Mouse (Mus musculus): ENCODE results near the gene Dab1. TPM values are rescaled to one million over a fixed set of nuclear protein-coding genes. Genes with fewer than 3 reads are reported as not detected.

The Dab1 gene
- total RNA-seq, 2 experiments from 2014 or later, result 0.49 to 0.86 TPM

DNA sequence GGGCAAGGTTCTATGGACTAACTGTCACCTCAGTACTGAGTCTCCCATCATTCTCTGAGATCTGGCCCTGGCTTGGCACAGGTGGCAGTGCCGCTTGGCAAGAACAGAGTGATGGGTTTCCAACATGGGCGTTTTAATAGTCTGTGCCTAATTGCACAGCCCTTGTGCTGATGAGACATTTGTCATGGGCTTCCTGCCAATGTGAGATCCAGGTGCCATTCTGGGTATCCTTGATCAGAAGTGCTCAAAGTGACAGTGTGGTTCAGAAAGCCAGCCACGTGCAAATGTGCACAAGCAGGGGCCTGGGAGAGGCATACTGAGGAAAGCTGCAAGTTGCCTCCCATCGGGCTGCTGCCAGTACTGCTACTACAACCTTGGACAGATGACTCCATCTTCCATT lies 203.5 kb downstream of the Dab1 start:
- DNase-seq, result no peak

DNA sequence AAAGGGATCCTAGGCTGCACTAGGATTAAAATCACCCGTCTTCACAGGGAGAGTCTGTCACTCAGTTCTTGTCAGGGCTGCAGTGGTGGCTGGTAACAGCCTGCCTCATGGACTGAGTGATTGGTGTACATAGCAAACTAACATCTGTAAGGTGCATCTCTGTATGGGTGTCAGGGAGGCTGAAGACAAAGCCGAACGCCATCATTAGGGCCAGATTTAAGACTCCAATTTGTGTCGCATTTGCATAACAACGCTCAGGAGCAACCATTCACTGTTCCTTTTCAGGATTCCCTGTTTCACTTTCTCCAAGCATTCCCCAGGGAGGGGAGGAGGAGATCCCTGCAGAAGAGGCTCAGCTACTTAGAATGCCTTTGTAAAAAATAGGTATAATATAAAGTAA lies 219.2 kb downstream of the Dab1 start:
- no peak for DNase-seq

DNA sequence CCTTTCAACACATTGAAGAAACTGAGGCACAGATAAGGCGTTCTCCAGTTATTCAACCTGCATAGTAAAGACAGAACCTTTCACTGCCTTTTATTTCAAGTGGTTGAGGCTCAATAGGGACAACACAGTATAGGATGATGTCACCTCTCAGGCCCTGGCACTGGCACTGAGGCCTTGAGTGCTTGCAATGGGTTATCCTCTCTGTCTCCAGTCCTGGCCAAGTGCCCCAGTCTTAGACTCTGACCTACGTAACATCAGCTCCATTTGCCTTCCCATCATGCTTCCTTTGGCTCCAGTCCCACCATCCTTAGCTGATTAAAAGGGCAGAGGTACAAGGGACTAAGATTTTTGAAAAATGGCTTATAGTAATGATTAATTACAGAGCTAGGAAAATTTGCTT lies 220.4 kb downstream of the Dab1 start:
- DNase-seq, result peak; percentile 14 to 44

DNA sequence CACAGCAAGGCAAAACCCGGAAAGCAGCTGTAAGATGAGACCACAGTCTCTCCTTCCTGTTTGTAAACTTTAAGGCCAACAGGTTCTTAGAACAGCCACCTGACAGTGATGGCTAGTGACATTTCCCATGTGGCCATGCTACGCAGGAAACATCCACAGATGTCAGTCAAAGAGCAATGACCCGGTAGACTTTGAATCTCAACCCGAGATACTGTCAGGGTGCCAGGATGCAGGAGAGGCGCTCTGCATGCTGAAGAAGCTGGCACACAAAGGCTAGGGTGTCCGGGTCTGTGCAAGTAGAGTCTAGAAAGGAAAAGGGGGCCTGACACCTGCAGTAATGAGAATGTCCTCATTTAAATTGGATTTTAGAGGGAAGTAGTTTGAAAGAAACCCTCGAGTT lies 222.0 kb downstream of the Dab1 start:
- no peak for DNase-seq

DNA sequence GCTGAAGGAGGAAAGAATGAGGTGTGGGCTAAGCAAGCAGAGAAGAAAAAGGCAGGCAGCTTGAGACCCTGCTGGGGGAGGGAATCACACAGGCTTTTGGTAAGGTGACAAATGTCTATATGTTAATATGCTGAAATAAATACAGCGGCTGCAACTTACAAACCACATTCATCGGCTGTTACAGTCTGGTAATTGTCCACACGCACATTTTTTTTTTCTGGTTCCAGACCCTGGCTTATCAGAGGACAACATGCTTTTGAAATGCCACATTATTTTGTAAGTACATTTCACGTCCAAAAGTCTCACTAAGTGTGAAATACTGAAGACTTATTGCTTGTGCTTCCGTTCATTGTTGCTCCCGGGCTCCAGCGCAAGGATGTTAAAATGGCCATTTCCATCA lies 225.5 kb downstream of the Dab1 start:
- DNase-seq, result no peak

DNA sequence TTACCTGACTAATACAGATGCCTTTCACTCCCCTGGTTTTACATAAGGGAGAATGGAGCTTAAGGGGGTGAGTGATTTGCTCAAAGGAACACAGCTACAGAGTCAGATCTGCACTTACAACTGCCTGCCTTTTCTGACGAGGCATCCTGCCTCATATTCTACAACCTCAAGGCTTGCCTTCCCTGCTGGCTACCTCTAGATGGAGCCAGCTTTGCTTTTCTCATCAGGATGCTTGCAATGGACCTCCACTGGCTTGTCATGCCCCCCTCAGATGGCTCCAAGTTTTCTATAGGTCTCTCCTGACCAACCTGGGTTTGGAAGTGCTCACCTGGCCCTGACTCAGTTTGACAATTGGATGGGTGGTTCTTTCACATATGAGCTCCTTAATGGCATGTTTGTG lies 238.0 kb downstream of the Dab1 start:
- no peak for DNase-seq

DNA sequence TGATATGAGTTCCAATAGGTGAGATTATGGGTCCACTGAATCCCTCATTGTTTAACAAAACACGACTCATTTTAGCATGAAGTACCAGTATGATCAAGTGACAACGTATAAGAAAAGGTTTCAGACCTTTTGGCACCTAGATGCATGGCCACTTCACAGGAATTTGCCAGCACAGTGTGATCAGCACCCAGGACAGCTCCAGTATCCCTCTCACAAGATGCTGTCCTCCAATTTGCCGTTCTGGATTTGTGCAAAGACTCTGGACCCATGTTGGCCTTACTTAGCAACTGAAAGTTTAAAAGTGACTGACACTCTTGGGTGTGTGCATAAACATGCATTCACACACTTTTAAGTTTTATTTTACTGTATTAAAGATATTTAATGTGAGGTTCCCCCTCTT lies 256.4 kb downstream of the Dab1 start:
- DNase-seq, result peak; percentile 12 to 43

DNA sequence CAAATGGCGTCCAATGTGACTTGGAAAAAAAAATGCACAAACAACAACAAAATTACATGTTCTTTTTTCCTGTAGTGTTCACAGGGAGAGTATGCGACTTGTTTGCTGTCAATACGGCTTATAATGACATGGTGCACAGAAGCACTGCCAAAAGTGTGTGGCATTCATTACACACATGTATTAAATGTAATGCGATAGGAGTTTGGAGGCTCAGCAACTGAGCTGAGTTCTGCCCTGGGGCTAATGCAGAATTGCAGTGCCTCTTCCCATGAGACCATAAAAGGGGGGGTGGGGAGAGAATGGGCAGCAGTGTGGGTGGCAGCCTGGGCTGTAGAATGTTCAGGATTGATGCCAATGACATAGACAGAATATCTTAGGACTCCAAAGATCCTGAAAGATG lies 259.7 kb downstream of the Dab1 start:
- DNase-seq, result no peak

DNA sequence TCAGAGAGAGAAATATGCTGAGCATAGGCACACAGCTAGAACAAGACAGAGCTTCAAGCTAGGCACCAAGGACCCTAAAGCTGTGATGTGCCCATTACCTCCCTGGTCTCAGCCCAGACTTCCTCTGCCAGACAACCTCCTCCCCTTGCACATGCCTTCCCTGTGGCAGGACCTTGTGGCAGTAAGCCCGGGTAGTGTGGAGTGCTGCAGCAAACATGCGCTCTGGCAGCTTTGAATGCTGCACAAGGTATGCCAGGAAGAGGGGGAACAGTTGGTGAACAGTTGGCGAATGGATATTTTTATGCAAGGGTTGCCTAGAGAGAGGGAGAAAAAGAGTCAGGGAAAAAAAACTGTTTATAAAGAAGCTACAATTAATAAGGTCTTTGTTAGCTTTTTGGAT lies 262.5 kb downstream of the Dab1 start:
- no peak for DNase-seq

DNA sequence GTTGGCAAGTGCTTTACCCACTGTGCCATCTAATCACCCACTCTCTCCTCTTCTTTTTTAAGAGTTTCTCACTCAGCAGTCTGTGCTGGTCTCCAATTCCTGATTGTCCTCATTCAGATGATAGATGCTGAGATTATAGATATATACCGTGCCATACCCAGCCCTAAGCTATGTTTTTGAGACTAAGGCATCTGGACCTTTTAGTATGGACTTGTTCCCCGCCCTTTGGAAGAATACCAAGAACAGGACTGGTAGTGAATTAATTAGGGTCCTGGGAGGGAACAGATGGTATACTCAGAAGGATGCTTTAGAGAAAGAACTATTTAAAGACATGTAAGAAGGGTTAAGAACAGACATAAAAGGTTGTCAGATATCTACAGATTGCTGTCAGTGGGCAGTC lies 268.9 kb downstream of the Dab1 start:
- no peak for DNase-seq

DNA sequence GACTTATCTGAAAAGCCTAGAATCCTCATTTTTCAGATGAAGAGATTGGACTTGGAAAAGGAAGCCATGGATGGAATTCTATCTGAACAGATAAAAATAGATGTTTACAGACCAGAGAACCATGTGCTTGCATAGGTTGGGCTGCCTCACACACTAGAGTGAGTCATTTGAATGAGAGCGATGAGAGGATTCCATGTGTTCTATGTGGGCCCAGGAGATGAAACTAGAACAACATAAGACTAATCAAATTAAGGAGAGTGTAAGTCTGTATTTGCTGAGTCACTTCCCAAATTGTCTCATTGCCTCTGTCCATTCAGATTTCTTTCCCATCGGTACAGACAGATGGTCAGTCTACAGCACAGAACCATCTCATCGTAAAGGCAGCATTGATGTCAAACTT lies 270.0 kb downstream of the Dab1 start:
- no peak for DNase-seq

DNA sequence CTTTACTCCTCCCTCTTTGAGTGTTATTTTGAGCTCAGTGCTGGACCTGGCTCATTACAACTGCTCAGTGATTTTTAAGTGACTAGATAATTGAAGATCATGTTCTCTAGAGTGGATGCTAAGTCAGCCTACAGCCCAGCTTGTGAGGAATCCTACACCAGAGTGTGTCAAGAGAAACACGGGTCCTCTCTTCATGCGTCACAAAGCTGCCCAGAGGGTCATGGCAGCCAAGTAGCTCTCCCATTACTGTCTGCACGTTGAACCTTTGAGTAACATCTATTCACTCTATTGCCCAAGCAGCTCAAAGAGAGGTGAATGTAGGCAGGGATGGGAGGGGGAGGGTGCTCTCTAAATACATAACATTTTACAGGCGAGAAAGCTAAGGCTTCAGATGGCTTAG lies 277.6 kb downstream of the Dab1 start:
- DNase-seq, result no peak

DNA sequence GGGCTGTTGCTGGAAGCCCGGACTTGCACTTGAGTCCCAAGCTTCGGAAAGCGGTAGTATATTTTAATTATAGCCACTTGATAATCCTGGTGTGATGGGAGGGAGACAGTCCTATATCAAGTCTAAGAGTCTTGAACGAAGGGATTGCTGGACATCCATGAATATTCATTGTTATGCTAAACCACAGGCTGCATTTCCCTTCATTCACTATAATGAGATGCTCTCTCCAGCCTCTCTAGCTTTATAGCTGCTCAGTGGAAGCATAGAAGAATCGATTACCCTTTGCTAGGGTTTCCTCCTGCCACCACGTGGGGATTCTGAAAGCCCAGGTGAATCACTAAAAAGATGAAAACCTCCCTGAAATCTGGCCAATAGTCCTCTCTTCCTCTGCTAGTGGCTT lies 278.5 kb downstream of the Dab1 start:
- DNase-seq, result no peak

DNA sequence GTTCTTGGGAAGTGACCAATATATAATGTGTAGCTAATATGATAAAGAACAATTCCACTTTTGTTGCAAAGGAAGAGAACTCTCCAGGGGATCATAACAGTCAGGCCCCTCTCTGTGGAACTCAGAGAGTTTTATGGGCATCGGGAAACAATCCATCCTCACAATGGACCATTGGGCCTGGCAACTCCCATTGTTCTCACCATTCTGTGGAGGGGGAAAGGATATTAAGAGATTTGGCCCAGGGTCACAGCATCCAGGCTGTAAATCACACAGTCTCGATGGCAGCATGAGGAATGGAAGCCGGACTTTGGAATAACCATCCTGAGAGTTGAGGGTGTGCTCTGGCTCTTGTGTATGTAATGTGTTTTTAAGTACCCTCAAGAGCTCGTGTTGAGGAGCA lies 292.3 kb downstream of the Dab1 start:
- DNase-seq, result no peak

DNA sequence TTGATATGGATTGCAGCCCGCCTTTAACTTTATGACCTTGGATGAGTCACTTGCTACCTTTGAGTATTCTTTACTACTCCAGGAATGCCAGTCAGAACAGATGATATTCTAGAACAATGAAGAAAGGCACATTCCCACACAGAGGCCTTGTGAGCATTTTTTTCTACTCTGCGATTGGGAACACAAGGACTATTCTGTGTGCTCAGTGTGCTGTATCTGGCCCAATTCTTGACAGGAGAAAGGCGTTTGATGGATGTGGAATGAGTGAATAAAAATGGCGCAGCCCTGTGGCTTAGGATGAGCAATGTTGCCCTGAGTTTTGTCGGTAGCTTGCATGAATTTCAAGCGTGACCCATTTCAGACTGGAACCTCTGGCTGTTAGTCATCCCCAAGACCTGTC lies 292.9 kb downstream of the Dab1 start:
- DNase-seq, result no peak

DNA sequence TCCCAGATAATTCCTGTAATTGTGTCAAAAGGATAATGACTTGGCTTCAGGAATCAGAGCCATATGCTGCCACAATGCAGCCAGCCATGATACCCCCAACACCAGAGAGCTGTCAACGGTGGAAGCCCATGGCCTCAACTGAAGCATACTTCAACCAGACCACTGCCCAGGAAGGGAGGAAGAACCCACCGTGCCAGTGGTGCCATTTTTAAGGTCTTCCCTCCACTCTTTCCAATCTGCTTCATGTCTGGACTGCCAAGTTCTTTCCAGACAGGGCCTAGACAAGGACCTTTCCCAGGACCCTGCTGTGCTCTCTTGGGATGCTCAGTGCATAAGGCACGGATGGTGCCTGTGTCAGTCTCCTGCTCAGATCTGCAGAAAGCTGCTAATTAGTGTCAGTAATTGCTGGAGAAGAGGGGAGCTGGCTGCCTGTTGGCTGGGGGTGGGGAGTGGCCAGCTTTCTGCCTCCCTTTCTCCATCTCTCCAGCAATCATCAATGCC lies 303.3 kb downstream of the Dab1 start:
- no peak for DNase-seq

DNA sequence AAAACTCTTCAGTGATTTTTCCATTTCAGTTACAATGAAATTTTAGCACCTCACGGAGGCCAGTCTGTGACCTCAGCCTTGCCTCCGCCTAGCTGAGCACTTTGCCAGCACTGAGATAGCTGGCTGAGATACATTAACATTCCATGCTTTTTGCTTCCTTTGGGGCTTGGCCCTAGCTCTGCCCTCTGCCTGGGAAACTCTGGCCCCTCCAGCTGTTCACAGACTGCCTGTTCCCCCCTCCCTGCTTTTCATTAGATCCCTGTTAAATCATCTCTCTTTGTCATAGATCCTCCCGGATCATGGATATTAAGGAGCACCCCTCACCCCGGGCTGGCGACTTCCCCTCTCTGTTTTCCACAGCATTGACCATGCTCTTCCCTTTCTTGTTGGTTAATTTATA lies 307.5 kb downstream of the Dab1 start:
- no peak for DNase-seq

DNA sequence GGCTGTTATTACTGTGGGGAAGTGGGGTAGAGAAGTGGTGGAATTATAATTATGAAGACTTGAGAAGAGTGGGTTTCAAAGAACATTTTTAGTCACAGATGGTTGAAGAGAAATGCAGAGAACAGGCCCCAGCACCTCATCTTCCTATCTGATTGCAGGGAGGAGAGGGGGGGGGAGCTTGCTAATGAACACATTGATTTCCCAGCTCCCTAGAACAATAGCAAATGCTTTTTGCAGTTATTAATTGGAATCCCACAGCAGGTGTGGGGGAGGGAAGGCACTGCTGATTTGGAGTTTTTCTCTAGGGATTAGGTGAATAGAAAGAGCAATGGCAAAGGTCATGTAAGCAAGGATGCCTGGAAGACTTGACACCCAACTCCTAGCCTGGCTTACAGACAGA lies 310.5 kb downstream of the Dab1 start:
- DNase-seq, result no peak

DNA sequence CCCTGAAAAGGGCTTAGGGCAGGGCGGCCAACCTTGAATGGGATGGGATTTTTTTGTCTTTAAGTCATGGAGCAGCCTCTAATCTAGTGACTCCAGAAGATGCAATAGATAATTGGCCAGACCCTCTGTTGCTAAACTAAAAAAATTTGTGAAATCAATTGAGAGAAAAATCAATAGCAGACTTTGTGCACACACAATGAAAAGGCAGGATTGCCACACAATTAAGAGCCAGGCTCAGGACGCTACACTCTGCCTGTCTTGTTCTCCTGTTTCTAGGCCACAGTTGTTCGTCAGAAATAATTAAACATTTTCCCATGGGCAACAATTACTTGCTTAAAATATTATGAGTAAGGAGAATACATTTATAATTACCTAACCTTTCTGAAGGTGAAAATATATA lies 315.2 kb downstream of the Dab1 start:
- DNase-seq, result no peak

DNA sequence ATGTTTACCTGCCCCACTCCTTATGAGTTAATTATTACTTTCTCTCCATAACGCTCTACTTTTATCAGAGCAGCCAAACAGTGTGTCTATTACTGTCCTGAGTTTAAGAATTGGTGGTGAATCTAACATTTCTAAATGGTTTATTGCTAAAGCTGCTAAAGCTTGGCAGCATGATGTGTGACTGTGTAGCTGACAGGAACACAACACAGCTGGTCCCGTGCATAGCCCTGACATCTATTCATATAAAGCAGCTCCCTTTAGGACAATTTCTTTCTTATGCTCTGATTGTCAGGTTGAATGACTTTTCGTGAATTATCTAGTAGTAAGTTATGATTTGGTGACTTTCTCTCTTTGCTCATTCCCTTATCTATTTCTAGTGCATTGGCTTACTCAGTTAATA lies 329.1 kb downstream of the Dab1 start:
- no peak for DNase-seq

DNA sequence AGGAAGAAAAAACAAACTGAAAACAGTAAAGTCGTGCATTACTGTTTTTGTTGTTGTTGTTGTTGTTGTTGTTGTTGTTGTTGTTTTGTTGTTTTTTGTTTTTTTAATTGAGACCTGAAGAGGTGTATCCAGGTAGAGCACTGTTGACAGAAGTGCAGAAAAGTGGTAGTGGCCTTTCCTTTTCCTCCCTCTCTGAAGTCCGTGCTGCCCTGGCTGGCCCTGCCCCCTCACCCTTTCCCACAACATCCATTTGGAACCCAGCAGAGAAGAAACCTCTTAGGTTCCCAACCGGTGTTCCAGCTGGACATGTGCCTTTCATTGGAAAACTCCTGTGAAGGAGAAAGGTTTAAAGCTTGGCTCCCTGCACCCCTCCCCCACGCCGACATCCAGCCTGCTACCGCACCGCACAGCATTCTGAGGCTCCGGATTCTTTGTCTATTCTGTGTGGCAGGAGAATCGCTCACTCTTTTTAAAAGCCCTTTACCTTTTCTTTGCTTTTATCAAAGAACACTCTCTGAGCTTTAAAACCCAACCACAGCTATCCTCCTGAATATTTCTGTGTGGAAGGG lies 334.6 kb downstream of the Dab1 start:
- no peak for DNase-seq

DNA sequence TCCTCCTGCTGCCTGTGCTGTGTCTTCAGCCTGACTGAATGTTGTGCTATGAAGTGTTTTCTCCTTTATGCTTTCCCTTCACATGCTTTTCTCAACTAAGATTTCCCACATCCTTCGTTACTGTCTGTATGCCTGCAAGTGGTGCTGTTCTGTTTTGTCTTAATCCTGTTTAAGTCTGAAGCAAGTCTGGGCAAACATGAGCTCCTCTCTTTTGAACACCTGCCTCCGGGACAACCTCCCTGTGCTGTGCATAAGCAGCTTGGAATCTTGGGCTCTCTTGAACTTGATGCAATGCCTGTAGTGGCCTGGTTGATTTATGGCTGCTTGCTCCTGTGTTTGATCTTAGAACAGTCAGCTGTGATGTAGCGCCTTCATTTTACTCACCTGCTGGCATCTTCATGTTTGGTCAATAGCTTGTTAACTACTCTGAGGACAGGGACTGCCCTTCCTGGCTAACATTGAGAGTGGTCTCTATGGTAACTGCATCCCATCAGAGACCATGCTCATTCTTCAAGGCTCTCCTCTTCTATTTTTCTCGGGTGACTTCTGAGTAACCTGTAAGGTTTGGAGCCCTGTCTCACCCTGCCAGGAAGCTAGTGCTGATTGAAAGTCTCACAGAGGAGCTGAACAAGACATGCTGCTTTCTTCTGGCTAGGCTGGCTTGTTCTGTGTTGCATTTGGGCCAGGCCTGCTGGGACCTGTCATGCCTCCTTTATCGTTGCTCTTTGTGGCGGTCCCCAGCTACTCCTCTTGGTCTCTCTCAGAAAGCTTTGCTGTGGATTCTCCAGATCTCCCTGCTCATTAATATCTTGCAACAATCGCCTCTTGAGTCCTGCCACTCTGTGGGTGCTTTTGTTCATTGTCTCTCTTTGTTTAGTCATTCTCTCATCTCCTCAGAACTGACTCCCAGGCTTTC lies 342.2 kb downstream of the Dab1 start:
- DNase-seq, result no peak

DNA sequence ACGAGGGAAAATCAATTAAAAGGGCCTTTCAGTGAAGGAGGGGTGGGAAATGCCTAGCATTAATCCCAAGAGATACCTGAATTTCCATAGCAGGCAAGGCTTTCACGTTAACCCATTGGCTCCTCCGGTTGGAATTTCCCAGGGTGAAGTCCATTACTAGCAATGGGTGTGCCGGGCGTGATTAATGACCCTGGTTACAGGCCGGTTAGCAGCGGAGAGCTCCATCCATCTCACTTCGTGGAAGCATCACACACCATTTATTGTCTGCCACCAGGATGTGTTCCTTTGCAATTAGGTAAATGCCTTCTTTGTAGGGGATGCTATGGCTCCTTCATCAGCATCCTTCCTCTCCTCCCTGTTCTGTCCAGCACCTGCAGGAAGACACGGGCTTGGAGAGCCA lies 350.7 kb downstream of the Dab1 start:
- no peak for DNase-seq

DNA sequence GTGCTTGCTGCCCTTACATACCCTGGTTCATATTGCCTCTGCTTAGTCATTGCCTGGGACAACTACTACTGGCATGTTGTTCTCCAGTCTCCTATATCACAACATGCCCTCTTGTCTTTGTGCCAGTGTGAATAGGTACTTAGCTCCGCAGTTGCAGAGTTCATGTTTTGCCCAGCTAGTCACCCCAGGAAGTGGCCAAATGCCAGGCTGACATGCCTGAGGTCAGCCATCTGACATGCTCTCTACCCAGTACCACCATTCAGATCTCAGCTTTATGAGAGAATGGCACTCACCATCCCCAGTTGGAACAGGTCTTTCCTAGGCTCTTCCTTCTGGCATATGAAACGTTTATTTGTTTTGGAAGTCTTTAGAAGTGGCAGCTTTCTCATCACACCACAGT lies 355.4 kb downstream of the Dab1 start:
- DNase-seq, result no peak

Measured in adrenal gland, postnatal 36 days (tissue).